Mouse (Mus musculus) heart, postnatal 0 days (tissue): ENCODE data around the gene Cc2d1a.

Experiments
- CTCF ChIP-seq: IDR thresholded peaks from 2 replicates; pipeline ENCODE4 v1.5.1; 2016; ENCODE audit warnings: antibody characterized with exemption, control low read depth, low read depth
- EP300 ChIP-seq: IDR thresholded peaks from 2 replicates; pipeline ENCODE4 v1.6.1; 2016; ENCODE audit warnings: antibody characterized with exemption, low read depth

- TF ChIP-seq CTCF (no peak), EP300 (no peak)
Observed at GRCm38 (mm10) chr8:84183261-84184084, 35.7 kb upstream of the Cc2d1a start.
